Mouse (Mus musculus) T-helper 17 cell (primary cell): Measurements from ENCODE around the gene Hs3st1.

Experiments
- in situ Hi-C, 2 experiments: fragments of 300-600 bp; cut with MboI, MseI; formaldehyde crosslinking; loops; 1 replicate in 1 of 2; 2 replicates in 1 of 2; pipeline ENCODE4 v1.15.1; 2025; ENCODE audit warnings: high pct_unique_total_duplicates in 2 of 2

Gene Hs3st1

DNA sequence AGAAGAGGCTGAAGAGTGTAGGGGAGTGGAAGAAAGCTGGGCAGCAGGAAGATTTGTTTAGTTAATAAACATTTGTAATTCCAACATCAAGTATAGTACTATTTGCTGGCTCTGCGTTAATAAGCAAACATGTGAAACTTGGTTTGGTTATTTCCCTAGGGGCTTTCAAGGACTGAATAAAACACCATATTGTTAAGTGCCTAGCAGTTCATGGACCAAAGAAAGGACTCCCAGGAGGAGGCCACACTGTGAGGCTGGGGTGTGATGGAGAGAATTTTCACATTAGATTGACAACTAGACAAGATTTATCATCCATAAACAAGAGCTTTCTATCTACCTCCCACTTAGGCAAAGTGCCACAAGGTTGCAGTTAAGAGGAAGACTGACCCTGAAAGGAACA is 147.0 kb downstream of the Hs3st1 start:
- in situ Hi-C loops = no loop called here

DNA sequence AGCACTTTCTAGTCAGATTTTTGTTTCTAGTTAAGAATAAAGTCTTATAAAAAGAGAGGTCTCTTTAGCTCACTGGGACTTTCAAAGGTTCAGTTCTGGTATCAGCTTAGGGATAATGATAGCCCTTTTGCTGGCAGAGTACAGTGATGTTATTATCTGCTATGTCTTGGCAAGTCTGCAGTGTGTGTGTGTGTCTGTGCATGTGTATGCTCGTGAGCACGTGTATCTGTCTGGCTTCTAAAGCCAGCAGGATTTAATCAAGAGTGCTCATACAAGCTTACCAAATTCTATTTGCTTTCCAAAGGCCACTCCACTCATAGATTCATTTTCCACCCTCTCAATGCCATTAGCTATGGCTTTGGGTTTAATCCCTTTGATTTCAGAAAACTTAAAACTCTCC is 160.5 kb downstream of the Hs3st1 start:
- in situ Hi-C loops = no loop called here
